Mouse (Mus musculus): Measurements from ENCODE around the gene Mapkbp1. TPM values are rescaled to one million over a fixed set of nuclear protein-coding genes. Genes with fewer than 3 reads are reported as not detected.
A peak's percentile ranks its signal among the peaks of the same experiment; 100 is the strongest.

Mapkbp1 gene
- polyA plus RNA-seq, 1 experiment from 2014 or later, result 2.6 TPM

GRCm38 (mm10) chr2:120044101-120044603, 71.7 kb downstream of the Mapkbp1 start:
- H3K27me3 ChIP-seq (replicated peaks; ENCODE audit: insufficient read depth, low read length), result no peaks in the 10 kb centered on the region
- H3K36me3 ChIP-seq (ENCODE audit: insufficient read depth, low read length), result 0 out of 2 replicates have a peak, but pooled peaks cover 8% of the 10 kb centered on the region
- H3K9ac ChIP-seq (replicated peaks; ENCODE audit: low read depth), result no peak overlapping the region
- no peak overlapping the region for H3K4me2 ChIP-seq (replicated peaks; ENCODE audit: low read depth, low read length)
- 27% methylated on average over 4 of the region's 4 CpGs for WGBS
- H3K4me3 ChIP-seq (ENCODE audit: low read depth, low read length), result no peak overlapping the region
- H3K9me3 ChIP-seq (ENCODE audit: low read length), result no peaks in the 10 kb centered on the region
- H3K4me1 ChIP-seq (ENCODE audit: insufficient read depth, low read depth, low read length), result no peaks in the 10 kb centered on the region
- H3K27ac ChIP-seq (ENCODE audit: low read length), result no peak overlapping the region
- no peak for TF ChIP-seq EP300 (IDR thresholded peaks at IDR 0.05)
- TF ChIP-seq CTCF (IDR thresholded peaks at IDR 0.05), result no peak
- DNase-seq (ENCODE audit: low spot score), result peak; percentile 83
- peak; percentile 92 for ATAC-seq

- ATAC-seq (no peak), DNase-seq (ENCODE audit: low spot score) (no peak)
- Histone ChIP-seq H3K27ac (ENCODE audit: low read length) (no peak overlapping the region), H3K4me3 (ENCODE audit: low read depth, low read length) (no peak overlapping the region), H3K4me1 (ENCODE audit: insufficient read depth, low read depth, low read length) (no peaks in the 10 kb centered on the region), H3K27me3 (replicated peaks; ENCODE audit: insufficient read depth, low read length) (no peaks in the 10 kb centered on the region), H3K9ac (replicated peaks; ENCODE audit: low read depth) (no peak overlapping the region), H3K36me3 (ENCODE audit: insufficient read depth, low read length) (0 out of 2 replicates have a peak, but pooled peaks cover 6% of the 10 kb centered on the region), H3K4me2 (replicated peaks; ENCODE audit: low read depth, low read length) (no peak overlapping the region), H3K9me3 (ENCODE audit: low read length) (no peaks in the 10 kb centered on the region)
- 71% methylated on average over 3 of the region's 3 CpGs for WGBS
- no peak for TF ChIP-seq EP300 (IDR thresholded peaks at IDR 0.05)
- no peak for TF ChIP-seq CTCF (IDR thresholded peaks at IDR 0.05)
These were observed 72.2 kb downstream of the Mapkbp1 start for GRCm38 (mm10) chr2:120044676-120045075.

- Histone ChIP-seq H3K4me2 (replicated peaks; ENCODE audit: low read depth, low read length) (no peak overlapping the region), H3K4me1 (ENCODE audit: insufficient read depth, low read depth, low read length) (no peaks in the 10 kb centered on the region), H3K4me3 (ENCODE audit: low read depth, low read length) (no peak overlapping the region), H3K36me3 (ENCODE audit: insufficient read depth, low read length) (no peaks in the 10 kb centered on the region), H3K9ac (replicated peaks; ENCODE audit: low read depth) (no peak overlapping the region), H3K27ac (ENCODE audit: low read length) (no peak overlapping the region), H3K27me3 (replicated peaks; ENCODE audit: insufficient read depth, low read length) (no peaks in the 10 kb centered on the region), H3K9me3 (ENCODE audit: low read length) (no peaks in the 10 kb centered on the region)
- ATAC-seq (no peak), DNase-seq (ENCODE audit: low spot score) (no peak)
- TF ChIP-seq EP300 (IDR thresholded peaks at IDR 0.05) (no peak), CTCF (IDR thresholded peaks at IDR 0.05) (no peak)
- WGBS, result 50% methylated on average over 14 of the region's 14 CpGs
These were observed 74.2 kb downstream of the Mapkbp1 start for GRCm38 (mm10) chr2:120046486-120047310.

DNA sequence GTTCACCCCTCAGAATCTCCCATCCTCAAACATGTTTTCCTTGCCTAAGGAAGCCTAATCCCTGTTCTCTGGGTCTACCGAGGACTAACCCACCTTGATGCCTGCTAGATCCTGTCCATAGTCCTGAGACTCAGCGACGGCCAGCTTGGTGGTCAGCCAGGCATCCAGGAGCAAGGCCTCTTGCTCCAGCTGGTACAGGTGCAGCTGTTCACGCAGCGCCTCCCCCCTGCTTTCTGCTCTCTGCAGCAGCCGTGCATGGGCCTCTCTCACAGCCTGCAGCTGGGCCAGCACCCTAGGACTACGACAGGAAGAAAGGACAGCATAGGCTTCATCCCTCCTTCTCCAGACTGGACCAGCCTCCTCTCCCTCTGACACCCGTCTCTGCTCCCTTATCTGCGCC, 75.7 kb downstream of the Mapkbp1 start:
- Histone ChIP-seq H3K4me1 (ENCODE audit: insufficient read depth, low read depth, low read length) (no peaks in the 10 kb centered on the region), H3K4me3 (ENCODE audit: low read depth, low read length) (no peak overlapping the region), H3K9me3 (ENCODE audit: low read length) (no peaks in the 10 kb centered on the region), H3K4me2 (replicated peaks; ENCODE audit: low read depth, low read length) (no peak overlapping the region), H3K27me3 (replicated peaks; ENCODE audit: insufficient read depth, low read length) (no peaks in the 10 kb centered on the region), H3K27ac (ENCODE audit: low read length) (no peak overlapping the region), H3K9ac (replicated peaks; ENCODE audit: low read depth) (no peak overlapping the region), H3K36me3 (ENCODE audit: insufficient read depth, low read length) (no peaks in the 10 kb centered on the region)
- no peak for DNase-seq (ENCODE audit: low spot score)
- ATAC-seq, result no peak
- 75% methylated on average over 9 of the region's 9 CpGs for WGBS
- TF ChIP-seq EP300 (IDR thresholded peaks at IDR 0.05) (no peak), CTCF (IDR thresholded peaks at IDR 0.05) (no peak)

DNA sequence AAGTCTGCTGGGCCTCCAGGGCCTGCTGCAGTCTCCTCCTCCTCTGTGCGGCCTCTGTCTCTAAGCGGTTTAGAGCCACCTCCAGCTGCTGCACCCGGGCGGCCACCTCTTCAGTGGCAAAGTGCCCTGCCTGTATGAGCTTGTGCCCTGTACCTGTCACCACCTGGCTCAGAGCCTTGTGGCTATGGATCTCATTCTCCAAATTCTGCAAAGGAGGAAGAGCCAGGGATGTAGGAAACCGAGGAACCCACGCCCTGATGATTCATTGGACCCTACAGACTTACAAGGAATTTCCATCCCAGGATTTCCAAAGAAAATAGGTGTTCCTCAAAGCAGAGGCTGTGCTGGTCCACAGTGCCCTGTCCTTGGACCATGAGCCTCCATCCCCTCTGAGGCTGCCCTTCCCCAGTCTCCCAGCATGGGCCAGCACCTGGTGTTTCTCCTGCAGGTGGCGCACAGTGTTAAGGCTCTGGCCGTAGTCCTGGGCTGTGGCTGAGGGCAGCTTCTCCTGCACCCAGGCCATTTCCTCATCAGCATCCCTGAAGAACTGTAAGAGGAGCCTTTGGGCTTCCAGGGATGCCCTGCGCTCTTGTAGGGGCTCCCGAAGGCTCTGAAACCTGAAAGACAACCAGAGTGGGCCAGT, 77.3 kb downstream of the Mapkbp1 start:
- peak; percentile 76 for ATAC-seq
- 63% methylated on average over 10 of the region's 10 CpGs for WGBS

GRCm38 (mm10) chr2:120051405-120051804, 78.9 kb downstream of the Mapkbp1 start:
- no peak overlapping the region for H3K27ac ChIP-seq (ENCODE audit: low read length)
- DNase-seq (ENCODE audit: low spot score) (no peak), ATAC-seq (no peak)
- no peaks in the 10 kb centered on the region for H3K36me3 ChIP-seq (ENCODE audit: insufficient read depth, low read length)
- 46% methylated on average over 6 of the region's 6 CpGs for WGBS
- TF ChIP-seq EP300 (IDR thresholded peaks at IDR 0.05) (no peak), CTCF (IDR thresholded peaks at IDR 0.05) (no peak)
- no peaks in the 10 kb centered on the region; the same call in 1 of the 2 replicates for H3K4me1 ChIP-seq (ENCODE audit: insufficient read depth, low read depth, low read length)
- no peaks in the 10 kb centered on the region for H3K27me3 ChIP-seq (replicated peaks; ENCODE audit: insufficient read depth, low read length)
- H3K9me3 ChIP-seq (ENCODE audit: low read length), result no peaks in the 10 kb centered on the region
- no peak overlapping the region for H3K4me2 ChIP-seq (replicated peaks; ENCODE audit: low read depth, low read length)
- H3K4me3 ChIP-seq (ENCODE audit: low read depth, low read length), result no peak overlapping the region
- H3K9ac ChIP-seq (replicated peaks; ENCODE audit: low read depth), result no peak overlapping the region

More for the DNA sequence above, 77.3 kb downstream of the Mapkbp1 start:
- no peaks in the 10 kb centered on the region for H3K9me3 ChIP-seq (ENCODE audit: low read length)
- H3K9ac ChIP-seq (replicated peaks; ENCODE audit: low read depth), result no peak overlapping the region
- H3K27ac ChIP-seq (ENCODE audit: low read length), result no peak overlapping the region
- H3K4me1 ChIP-seq (ENCODE audit: insufficient read depth, low read depth, low read length), result no peaks in the 10 kb centered on the region; the same call in 1 of the 2 replicates
- H3K36me3 ChIP-seq (ENCODE audit: insufficient read depth, low read length), result no peaks in the 10 kb centered on the region
- TF ChIP-seq EP300 (IDR thresholded peaks at IDR 0.05) (no peak), CTCF (IDR thresholded peaks at IDR 0.05) (peak; percentile 83)
- DNase-seq (ENCODE audit: low spot score), result peak; percentile 57
- no peak overlapping the region for H3K4me2 ChIP-seq (replicated peaks; ENCODE audit: low read depth, low read length)
- H3K27me3 ChIP-seq (replicated peaks; ENCODE audit: insufficient read depth, low read length), result no peaks in the 10 kb centered on the region
- no peak overlapping the region for H3K4me3 ChIP-seq (ENCODE audit: low read depth, low read length)

All from lung, postnatal 0 days (tissue).